In the genomic region with DNA sequence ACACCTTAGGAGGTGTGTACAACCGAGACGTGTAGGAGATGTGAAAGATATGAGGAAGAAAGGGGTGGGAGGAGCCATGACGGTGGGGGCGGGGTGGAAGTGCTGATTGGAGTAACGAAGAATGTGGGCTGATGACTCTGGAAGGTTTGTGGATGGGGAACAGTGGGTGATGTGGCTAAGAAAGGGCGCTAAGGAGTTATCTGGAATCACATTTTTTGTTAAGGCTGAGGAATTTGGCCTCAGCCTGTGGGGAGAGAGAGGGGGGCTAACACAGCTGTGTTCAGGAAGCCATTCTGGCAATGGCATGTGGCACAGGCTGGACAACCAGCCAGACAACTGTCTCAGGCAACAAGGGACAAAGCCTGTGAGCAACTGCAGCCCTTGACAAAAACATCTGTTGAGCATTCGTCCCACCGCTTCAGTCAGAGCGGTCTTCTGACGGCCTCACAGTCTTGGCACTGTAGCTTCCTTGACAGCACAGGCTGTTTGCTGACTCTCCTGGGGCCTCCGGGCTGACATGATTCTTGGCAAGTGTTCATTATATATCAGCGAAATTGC, we compare ENCODE assay signal across 8 mouse cellular contexts. TPM values are rescaled to one million over a fixed set of nuclear protein-coding genes. Genes with fewer than 3 reads are reported as not detected.
DNase-seq lines count a peak whose midpoint lies in the region; ATAC-seq and TF ChIP-seq lines count a peak whose summit lies in the region.

No protein-coding gene starts in this region.

- peaks cover 7% of the 10 kb centered on the region for H3K4me1 ChIP-seq in hindbrain, embryonic 12.5 days
- H3K4me1 ChIP-seq in limb, embryonic 14.5 days (ENCODE audit: control insufficient read depth, insufficient read depth, low read length) = peaks cover 41% of the 10 kb centered on the region

- 45% methylated on average over 12 of the region's 12 CpGs for WGBS in hindbrain, embryonic 12.5 days
- 28% methylated on average over 12 of the region's 12 CpGs for WGBS in limb, embryonic 14.5 days

- no peak for TF ChIP-seq POLR2A in limb, embryonic 14.5 days (IDR thresholded peaks at IDR 0.05; ENCODE audit: borderline replicate concordance, extremely low read depth, insufficient read depth, insufficient read length)

- H3K4me2 ChIP-seq in hindbrain, embryonic 12.5 days (replicated peaks) = 0 out of 2 replicates have a peak overlapping the region, but pooled peaks have one; percentile 1
- peak overlapping the region; percentile 23; the same call in 1 of the 2 replicates for H3K4me2 ChIP-seq in limb, embryonic 14.5 days (replicated peaks; ENCODE audit: low read depth, low read length, severe bottlenecking)

- H3K27ac ChIP-seq in hindbrain, embryonic 12.5 days = no peak overlapping the region
- H3K27ac ChIP-seq in limb, embryonic 14.5 days (replicated peaks; ENCODE audit: low read depth, low read length) = peak overlapping the region; percentile 76

- H3K36me3 ChIP-seq in hindbrain, embryonic 12.5 days = no peaks in the 10 kb centered on the region
- no peaks in the 10 kb centered on the region for H3K36me3 ChIP-seq in limb, embryonic 14.5 days (ENCODE audit: control insufficient read depth, insufficient read depth, low read length)

- H3K9ac ChIP-seq in hindbrain, embryonic 12.5 days = no peak overlapping the region
- peak overlapping the region; percentile 31 for H3K9ac ChIP-seq in limb, embryonic 14.5 days (ENCODE audit: low read depth, low read length, severe bottlenecking)

- no peak overlapping the region for H3K4me3 ChIP-seq in hindbrain, embryonic 12.5 days
- H3K4me3 ChIP-seq in limb, embryonic 14.5 days (replicated peaks; ENCODE audit: low read length) = no peak overlapping the region

- DNase-seq in R1 (ENCODE audit: low read depth, low spot score) = peak; percentile 85
- peak; percentile 78 for DNase-seq in gastrocnemius, adult 18-20 months (ENCODE audit: low spot score)
- peak; percentile 80 for DNase-seq in limb, embryonic 14.5 days (ENCODE audit: low spot score)
- peak; percentile 42 for DNase-seq in thymus, postnatal 25 days
- no peak for DNase-seq in right cerebral cortex, postnatal 14 days

- no peaks in the 10 kb centered on the region for H3K27me3 ChIP-seq in hindbrain, embryonic 12.5 days
- no peaks in the 10 kb centered on the region for H3K27me3 ChIP-seq in limb, embryonic 14.5 days (ENCODE audit: control insufficient read depth, insufficient read depth, low read length)

- peak; percentile 57 for ATAC-seq in CD4-positive, CD25-positive, alpha-beta regulatory T cell, adult 4 months
- no peak for ATAC-seq in hindbrain, embryonic 12.5 days (ENCODE audit: low FRiP score)
- peak; percentile 85 for ATAC-seq in limb, embryonic 14.5 days (ENCODE audit: low FRiP score, low read depth)
- ATAC-seq in monocyte, adult 5-6 weeks (replicated peaks; ENCODE audit: insufficient number of reproducible peaks, low FRiP score, low TSS enrichment, poor library complexity, severe bottlenecking) = peak; percentile 69

- no peaks in the 10 kb centered on the region for H3K9me3 ChIP-seq in hindbrain, embryonic 12.5 days (replicated peaks)
- H3K9me3 ChIP-seq in limb, embryonic 14.5 days (ENCODE audit: control insufficient read depth, low read length) = no peaks in the 10 kb centered on the region

RNA-seq across cellular contexts. Expression of a gene that starts 23.1 kb away (rescaled TPM):
- polyA plus RNA-seq in CD4-positive, CD25-positive, alpha-beta regulatory T cell, adult 4 months (2017; shearing (Covaris generic)) = 10 to 100 TPM; 52.5 to 61.3 TPM
- 10 to 100 TPM; 23.0 to 25.4 TPM for total RNA-seq in gastrocnemius, adult 18-20 months (2021)
- 20.3 and 21.5 TPM in 2 replicates for polyA plus RNA-seq in hindbrain, embryonic 12.5 days (2016; fragmentation: Nextera tagmentation; extraction: Ambion mirVana)
- 35.9 and 41.3 TPM in 2 replicates for polyA plus RNA-seq in limb, embryonic 14.5 days (2012; rRNA removed)
- polyA plus RNA-seq in limb, embryonic 14.5 days (2014; fragmentation: Nextera tagmentation; extraction: Ambion mirVana) = 52.3 and 54.8 TPM in 2 replicates
- 27.7 to 60.9 TPM (median 40.1 TPM) in 3 replicates for total RNA-seq in monocyte, adult 5-6 weeks (2017)

RNA-seq across cellular contexts. Expression of a gene that starts 43.0 kb away (rescaled TPM):
- not detected for polyA plus RNA-seq in CD4-positive, CD25-positive, alpha-beta regulatory T cell, adult 4 months (2017; shearing (Covaris generic))
- total RNA-seq in gastrocnemius, adult 18-20 months (2021) = not detected
- not detected in 2 replicates for polyA plus RNA-seq in hindbrain, embryonic 12.5 days (2016; fragmentation: Nextera tagmentation; extraction: Ambion mirVana)
- 0.49 and 1.4 TPM in 2 replicates for polyA plus RNA-seq in limb, embryonic 14.5 days (2012; rRNA removed)
- not detected in 2 replicates for polyA plus RNA-seq in limb, embryonic 14.5 days (2014; fragmentation: Nextera tagmentation; extraction: Ambion mirVana)
- total RNA-seq in monocyte, adult 5-6 weeks (2017) = not detected in 3 replicates
